Mouse (Mus musculus) forebrain, embryonic 11.5 days (tissue): ENCODE data around the gene Glul. TPM values are rescaled to one million over a fixed set of nuclear protein-coding genes. Genes with fewer than 3 reads are reported as not detected.

Source experiments
- ATAC-seq: fragments of 200-750 bp; cut with Nextera tagmentation; replicated peaks from 2 replicates; pipeline ENCODE4 v1.8.0; 2017; ENCODE audit warnings: moderate TSS enrichment; ENCODE audit not compliant: low FRiP score
- DNase-seq: peaks from one replicate; pipeline ENCODE4 v3.0.0-alpha.2; 2017; ENCODE audit warnings: low spot score
- H3K27ac ChIP-seq: fragments of 300-500 bp; sonication (generic); 2 replicates; pipeline ENCODE4 v1.5.1; 2014; ENCODE audit warnings: low read depth, low read length
- H3K27me3 ChIP-seq: fragments of 300-500 bp; sonication (generic); 2 replicates; pipeline ENCODE4 v1.6.1; 2014; ENCODE audit warnings: mild to moderate bottlenecking, low read length, mixed read lengths; ENCODE audit not compliant: control insufficient read depth, insufficient read depth
- H3K36me3 ChIP-seq: fragments of 300-500 bp; sonication (generic); 2 replicates; pipeline ENCODE4 v1.6.1; 2014; ENCODE audit warnings: mild to moderate bottlenecking, low read length, moderate library complexity, mixed read lengths; ENCODE audit not compliant: control insufficient read depth, insufficient read depth
- H3K4me1 ChIP-seq: fragments of 300-500 bp; sonication (generic); replicated peaks from 2 replicates; pipeline ENCODE4 v1.6.1; 2014; ENCODE audit warnings: low read length, mixed read lengths; ENCODE audit not compliant: control insufficient read depth, insufficient read depth
- H3K4me2 ChIP-seq: fragments of 300-500 bp; sonication (generic); 2 replicates; pipeline ENCODE4 v1.6.1; 2014; ENCODE audit warnings: low read depth, mild to moderate bottlenecking, low read length, moderate library complexity, mixed read lengths; ENCODE audit not compliant: severe bottlenecking
- H3K4me3 ChIP-seq: fragments of 300-500 bp; sonication (generic); 2 replicates; pipeline ENCODE4 v1.5.1; 2014; ENCODE audit warnings: low read depth, low read length
- H3K9ac ChIP-seq: fragments of 300-500 bp; sonication (generic); 2 replicates; pipeline ENCODE4 v1.6.1; 2014; ENCODE audit warnings: low read length
- H3K9me3 ChIP-seq: fragments of 300-500 bp; sonication (generic); 2 replicates; pipeline ENCODE4 v1.6.1; 2016; ENCODE audit warnings: low read length, mixed read lengths; ENCODE audit not compliant: control insufficient read depth
- WGBS: fragments of 180-500 bp; shearing (Covaris S2); extraction: QIAGEN DNeasy Blood & Tissue Kit; methylation state at CpG from one replicate; pipeline ENCODE4 v1.1.7; 2014; 5-methylcytosine and 5-hydroxymethylcytosine counted together
- polyA plus RNA-seq: library from polyadenylated mRNA; unstranded; fragments of >200 nt; fragmentation: Nextera tagmentation; extraction: Ambion mirVana; gene quantifications from 2 replicates; pipeline ENCODE4 v1.2.1, GENCODE M21; 2014

The Glul gene
- polyA plus RNA-seq, 1 experiment from 2014 or later, result 114 TPM

- Histone ChIP-seq H3K4me2 (no peak overlapping the region), H3K9me3 (no peaks in the 10 kb centered on the region), H3K27me3 (no peaks in the 10 kb centered on the region), H3K27ac (no peak overlapping the region), H3K36me3 (no peaks in the 10 kb centered on the region), H3K4me3 (no peak overlapping the region), H3K9ac (no peak overlapping the region), H3K4me1 (no peaks in the 10 kb centered on the region)
- DNase-seq (no peak), ATAC-seq (no peak)
- WGBS, result 65% methylated on average over 2 of the region's 2 CpGs
These were observed 6.0 kb upstream of the Glul start for GRCm38 (mm10) chr1:153893746-153894145.

GRCm38 (mm10) chr1:153894201-153894893 lies 5.4 kb upstream of the Glul start:
- Histone ChIP-seq H3K9ac (no peak overlapping the region), H3K9me3 (no peaks in the 10 kb centered on the region), H3K27me3 (no peaks in the 10 kb centered on the region), H3K4me3 (no peak overlapping the region), H3K4me2 (no peak overlapping the region), H3K27ac (no peak overlapping the region), H3K36me3 (no peaks in the 10 kb centered on the region), H3K4me1 (no peaks in the 10 kb centered on the region)
- DNase-seq, result no peak
- WGBS, result 71% methylated on average over 8 of the region's 8 CpGs
- ATAC-seq, result no peak

- H3K27me3 ChIP-seq, result no peaks in the 10 kb centered on the region
- no peak overlapping the region for H3K9ac ChIP-seq
- no peaks in the 10 kb centered on the region for H3K36me3 ChIP-seq
- no peak overlapping the region for H3K4me3 ChIP-seq
- no peaks in the 10 kb centered on the region for H3K4me1 ChIP-seq
- DNase-seq, result peak; percentile 79
- H3K9me3 ChIP-seq, result no peaks in the 10 kb centered on the region
- ATAC-seq, result no peak
- no peak overlapping the region for H3K27ac ChIP-seq
- no peak overlapping the region for H3K4me2 ChIP-seq
- WGBS, result 39% methylated on average over 5 of the region's 5 CpGs
These were observed 4.8 kb upstream of the Glul start for GRCm38 (mm10) chr1:153894979-153895378.

GRCm38 (mm10) chr1:153897196-153897595 lies 2.5 kb upstream of the Glul start:
- DNase-seq (no peak), ATAC-seq (no peak)
- Histone ChIP-seq H3K4me1 (peaks cover 4% of the 10 kb centered on the region; the same call in 1 of the 2 replicates), H3K9me3 (no peaks in the 10 kb centered on the region), H3K27me3 (no peaks in the 10 kb centered on the region), H3K4me3 (no peak overlapping the region), H3K27ac (no peak overlapping the region), H3K36me3 (no peaks in the 10 kb centered on the region), H3K9ac (no peak overlapping the region), H3K4me2 (no peak overlapping the region)
- WGBS, result 84% methylated on average over 8 of the region's 8 CpGs

- H3K9ac ChIP-seq, result peak overlapping the region; percentile 79
- H3K9me3 ChIP-seq, result no peaks in the 10 kb centered on the region
- peaks cover 13% of the 10 kb centered on the region; the same call in 1 of the 2 replicates for H3K4me1 ChIP-seq
- H3K36me3 ChIP-seq, result peaks cover 7% of the 10 kb centered on the region; the same call in 1 of the 2 replicates
- ATAC-seq, result peak; percentile 53
- peak overlapping the region; percentile 59 for H3K4me3 ChIP-seq
- H3K4me2 ChIP-seq, result peak overlapping the region; percentile 66
- H3K27ac ChIP-seq, result peak overlapping the region; percentile 95
- no peaks in the 10 kb centered on the region for H3K27me3 ChIP-seq
- WGBS, result 20% methylated on average over 22 of the region's 22 CpGs
- DNase-seq, result peak; percentile 57
These were observed 584 bp upstream of the Glul start for GRCm38 (mm10) chr1:153898989-153899730.

- Histone ChIP-seq H3K4me1 (peaks cover 13% of the 10 kb centered on the region; the same call in 1 of the 2 replicates), H3K4me2 (peak overlapping the region; percentile 66)
- 0% methylated on average over 32 of the region's 36 CpGs for WGBS
These were observed 637 bp downstream of the Glul start for GRCm38 (mm10) chr1:153900381-153900780.

GRCm38 (mm10) chr1:153900860-153901730 lies 1.4 kb downstream of the Glul start:
- Histone ChIP-seq H3K4me3 (peak overlapping the region; percentile 59), H3K4me2 (peak overlapping the region; percentile 66), H3K27ac (peak overlapping the region; percentile 95), H3K36me3 (peaks cover 15% of the 10 kb centered on the region; the same call in 1 of the 2 replicates), H3K4me1 (peaks cover 13% of the 10 kb centered on the region; the same call in 1 of the 2 replicates), H3K27me3 (no peaks in the 10 kb centered on the region), H3K9me3 (no peaks in the 10 kb centered on the region), H3K9ac (peak overlapping the region; percentile 67)
- no peak for ATAC-seq
- 3% methylated on average over 25 of the region's 25 CpGs for WGBS
- DNase-seq, result peak; percentile 64

More at GRCm38 (mm10) chr1:153900381-153900780, 637 bp downstream of the Glul start:
- H3K36me3 ChIP-seq, result peaks cover 12% of the 10 kb centered on the region; the same call in 1 of the 2 replicates
- peak overlapping the region; percentile 59 for H3K4me3 ChIP-seq
- H3K27ac ChIP-seq, result peak overlapping the region; percentile 95
- DNase-seq (no peak), ATAC-seq (peak; percentile 47)
- no peaks in the 10 kb centered on the region for H3K27me3 ChIP-seq
- H3K9me3 ChIP-seq, result no peaks in the 10 kb centered on the region
- H3K9ac ChIP-seq, result peak overlapping the region; percentile 67

- DNase-seq, result peak; percentile 69
- Histone ChIP-seq H3K4me2 (peak overlapping the region; percentile 29; the same call in 1 of the 2 replicates), H3K27ac (no peak overlapping the region), H3K27me3 (no peaks in the 10 kb centered on the region), H3K9me3 (no peaks in the 10 kb centered on the region), H3K36me3 (peaks cover 30% of the 10 kb centered on the region), H3K4me1 (peaks cover 13% of the 10 kb centered on the region; the same call in 1 of the 2 replicates), H3K4me3 (no peak overlapping the region), H3K9ac (no peak overlapping the region)
- 25% methylated on average over 13 of the region's 13 CpGs for WGBS
- 0 out of 2 replicates have a peak, but pooled peaks have one; percentile 4 for ATAC-seq
These were observed 3.3 kb downstream of the Glul start for GRCm38 (mm10) chr1:153903006-153903405.
